Mouse (Mus musculus) kidney, adult 18-20 months (tissue): ENCODE results near the gene Gys1.
"Not testable (repeated sequence)": the region's sequence is repeated elsewhere in the genome, so short reads cannot be mapped to it uniquely, and the experiment has no call there.

Source experiments
- DNase-seq: peaks from one replicate; pipeline ENCODE4 v3.0.0; 2021

Gys1 gene

DNA sequence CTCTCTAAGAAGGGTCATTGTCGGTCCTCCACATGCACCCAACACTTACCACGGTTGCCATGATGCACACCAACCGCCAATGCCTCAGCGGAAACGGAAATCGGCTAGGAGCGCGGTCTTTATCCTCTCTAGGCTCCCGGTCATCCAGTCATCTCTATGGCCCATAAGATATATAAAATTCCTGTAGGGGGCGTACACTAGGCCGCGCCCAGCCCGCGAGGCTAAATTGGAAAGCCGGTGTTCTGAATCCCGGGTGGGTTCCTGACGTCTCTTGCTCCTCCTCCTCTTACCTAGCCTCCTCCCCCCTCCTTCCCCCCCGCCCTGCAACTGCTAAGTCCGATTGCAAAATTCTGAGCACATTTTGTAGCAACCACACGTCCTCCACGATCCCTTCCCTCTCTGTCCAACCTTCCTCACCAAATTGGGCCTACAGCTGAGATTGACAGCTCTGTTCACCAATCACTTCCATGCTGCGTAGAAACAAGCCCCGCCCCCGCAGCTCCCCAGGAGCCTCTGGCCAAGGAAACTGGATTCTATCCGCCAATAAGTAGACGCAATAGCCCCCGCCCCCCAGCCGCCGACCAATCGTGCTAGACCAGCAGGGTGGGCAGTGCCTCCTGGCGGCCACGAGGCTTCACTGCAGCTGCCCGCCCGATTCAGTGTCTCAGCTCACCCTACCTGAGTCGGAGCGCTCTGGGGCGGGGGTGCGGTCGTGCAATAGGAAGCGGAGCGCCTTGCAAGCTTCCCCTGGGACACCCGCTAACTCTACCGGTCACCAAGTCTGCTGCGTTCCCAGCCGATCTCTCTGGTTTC, at the start of gene Gys1:
Gene Gys1, plus strand, starts transcription at position 642 of the 813 bp plus-strand sequence.
- peak; percentile 100 for DNase-seq

DNA sequence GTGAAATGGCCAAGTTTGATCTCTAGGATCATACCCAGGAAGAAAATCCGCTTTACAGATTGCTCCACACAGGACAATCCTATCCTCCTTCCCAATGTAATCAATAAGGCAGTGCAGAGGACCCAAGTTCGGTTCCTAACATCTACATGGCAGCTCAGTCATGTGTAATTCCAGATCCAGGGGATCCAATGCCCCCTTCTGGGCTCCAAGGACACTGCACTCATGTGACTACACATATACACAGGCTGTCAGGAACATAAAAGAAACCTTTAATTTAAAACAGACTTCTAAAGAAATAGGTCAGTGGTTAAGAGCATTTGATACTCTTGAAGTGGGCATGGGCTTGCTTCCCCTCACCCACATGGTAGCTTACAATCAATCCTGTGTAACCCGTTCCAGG, 48.6 kb upstream of the Gys1 start:
- DNase-seq: no peak

- no peak for DNase-seq
Observed at GRCm38 (mm10) chr7:45395129-45395541, 39.5 kb upstream of the Gys1 start.

DNA sequence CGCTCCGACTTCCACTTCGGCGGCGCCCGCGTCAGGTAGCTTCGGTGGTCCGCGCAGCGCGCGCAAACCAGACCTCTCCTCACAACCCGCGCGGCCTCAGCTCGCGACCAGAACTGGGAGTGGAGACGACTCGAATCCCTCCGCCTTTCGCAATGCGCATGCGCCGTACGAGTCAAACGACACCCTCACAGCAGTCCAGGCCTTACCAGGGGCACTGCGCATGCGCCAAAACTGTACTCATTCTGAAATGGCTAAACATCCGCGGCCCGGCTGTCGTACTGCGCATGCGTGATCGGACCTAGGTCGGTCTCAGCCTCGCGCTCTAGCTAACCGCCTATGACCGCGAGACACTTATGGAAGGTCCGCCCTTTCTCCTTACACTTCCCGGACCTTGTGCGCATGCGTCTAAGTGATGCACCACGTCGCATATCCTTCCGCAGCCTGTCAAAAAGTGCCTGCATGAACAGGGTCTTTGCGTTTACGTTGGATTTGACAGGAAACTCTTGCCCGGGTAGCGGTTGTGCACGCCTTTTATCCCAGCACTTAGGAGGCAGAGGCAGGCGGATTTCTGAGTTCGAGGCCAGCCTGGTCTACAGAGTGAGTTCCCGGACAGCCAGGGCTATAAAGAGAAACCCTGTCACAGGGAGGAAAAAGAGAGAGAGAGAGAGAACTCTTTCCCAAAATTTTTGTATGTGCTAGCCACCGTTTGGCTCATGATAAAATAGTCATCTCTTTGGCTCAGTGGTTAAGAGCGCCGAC, 38.9 kb upstream of the Gys1 start, which contains the start of gene Snrnp70:
Gene Snrnp70, minus strand, starts transcription at position 165 of the 759 bp plus-strand sequence.
- DNase-seq: peak; percentile 99

GRCm38 (mm10) chr7:45396337-45396775, 38.3 kb upstream of the Gys1 start:
- DNase-seq: not testable (repeated sequence)

GRCm38 (mm10) chr7:45396787-45397186, 37.9 kb upstream of the Gys1 start:
- no peak for DNase-seq

- DNase-seq: no peak
Observed at GRCm38 (mm10) chr7:45401521-45402085, 33.0 kb upstream of the Gys1 start.

DNA sequence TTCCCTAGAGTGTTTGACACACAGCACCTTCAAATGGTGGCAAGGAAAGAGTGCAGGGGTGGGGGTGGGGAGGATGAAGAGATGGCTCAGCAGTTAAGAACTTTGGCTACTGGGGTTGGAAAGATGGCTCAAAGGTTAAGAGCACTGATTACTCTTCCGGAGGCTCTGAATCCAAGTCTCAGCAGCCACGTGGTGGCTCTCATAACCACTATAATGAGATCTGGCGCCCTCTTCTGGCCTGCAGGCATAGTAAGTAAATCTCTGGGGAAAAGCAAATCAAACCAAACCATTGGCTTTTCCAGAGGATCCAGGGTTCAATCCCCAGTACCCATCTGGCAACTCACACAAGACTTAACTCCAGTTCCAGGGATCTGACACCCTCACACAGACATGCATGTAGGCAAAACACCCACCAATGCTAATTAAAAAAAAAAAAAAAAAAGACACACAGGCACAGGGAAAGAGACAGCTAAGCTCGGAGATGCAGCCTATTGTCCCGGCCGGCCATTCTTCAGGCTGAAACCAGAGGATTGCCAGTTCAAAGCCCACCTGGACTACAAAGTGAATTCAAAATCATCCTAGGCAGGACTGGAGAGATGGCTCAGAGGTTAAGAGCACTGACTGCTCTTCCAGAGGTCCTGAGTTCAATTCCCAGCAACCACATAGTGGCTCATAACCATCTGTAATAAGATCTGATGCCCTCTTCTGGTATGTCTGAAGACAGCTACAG, 30.9 kb upstream of the Gys1 start:
- peak; percentile 77 for DNase-seq

DNA sequence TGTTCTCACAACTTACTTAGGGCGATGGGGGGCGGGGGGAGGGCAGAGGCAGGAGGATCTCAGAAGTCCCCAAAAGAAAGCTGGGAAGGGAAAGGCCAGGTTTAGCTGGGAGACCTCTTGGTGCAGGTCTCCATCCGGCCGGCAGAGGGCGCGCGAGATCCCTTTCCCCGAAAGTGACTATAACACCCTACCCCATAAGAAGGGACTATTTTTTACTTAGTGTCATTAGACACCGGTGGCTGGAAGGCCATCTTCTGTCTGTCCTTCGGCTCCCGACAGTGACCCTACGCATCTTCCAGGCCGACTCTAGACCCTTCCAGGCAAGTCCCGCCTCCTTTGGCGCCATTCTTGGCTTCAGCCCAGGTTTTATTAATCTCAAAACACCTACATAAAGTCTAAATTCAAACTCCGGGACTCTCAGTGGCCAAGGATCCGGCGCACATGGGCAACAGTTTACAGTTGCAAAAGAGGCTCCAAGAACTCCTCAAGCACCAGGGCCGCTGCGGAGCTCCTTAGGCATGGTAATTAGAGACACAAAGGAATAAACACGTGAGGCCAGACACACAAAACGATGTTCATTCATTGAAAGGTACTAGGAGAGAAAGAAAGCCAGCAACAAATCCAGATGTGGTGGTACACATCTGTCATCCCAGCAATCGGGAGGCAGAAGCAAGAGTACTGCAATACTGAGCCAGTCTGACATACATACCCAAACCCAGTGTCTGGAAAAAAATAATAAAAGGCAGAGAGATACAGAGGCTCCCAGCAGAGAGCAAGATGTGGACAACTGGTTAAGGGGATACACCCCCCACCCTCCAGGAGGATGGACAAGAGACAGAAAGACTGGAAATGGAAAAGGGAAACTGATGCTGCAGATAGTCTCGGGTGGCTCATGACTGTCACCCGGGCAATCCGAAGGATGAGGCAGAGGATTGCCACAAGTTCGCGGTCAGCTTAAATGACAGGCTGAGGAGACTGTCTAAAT, 29.3 kb upstream of the Gys1 start, which contains the start of gene Kcna7:
Gene Kcna7, plus strand, starts transcription at position 563 of the 985 bp plus-strand sequence.
- peak; percentile 84 for DNase-seq

GRCm38 (mm10) chr7:45406157-45407156, 28.2 kb upstream of the Gys1 start:
- peak; percentile 57 for DNase-seq

GRCm38 (mm10) chr7:45407836-45408235, 26.8 kb upstream of the Gys1 start:
- DNase-seq: no peak

- DNase-seq: no peak
Observed at GRCm38 (mm10) chr7:45408351-45408750, 26.3 kb upstream of the Gys1 start.

DNA sequence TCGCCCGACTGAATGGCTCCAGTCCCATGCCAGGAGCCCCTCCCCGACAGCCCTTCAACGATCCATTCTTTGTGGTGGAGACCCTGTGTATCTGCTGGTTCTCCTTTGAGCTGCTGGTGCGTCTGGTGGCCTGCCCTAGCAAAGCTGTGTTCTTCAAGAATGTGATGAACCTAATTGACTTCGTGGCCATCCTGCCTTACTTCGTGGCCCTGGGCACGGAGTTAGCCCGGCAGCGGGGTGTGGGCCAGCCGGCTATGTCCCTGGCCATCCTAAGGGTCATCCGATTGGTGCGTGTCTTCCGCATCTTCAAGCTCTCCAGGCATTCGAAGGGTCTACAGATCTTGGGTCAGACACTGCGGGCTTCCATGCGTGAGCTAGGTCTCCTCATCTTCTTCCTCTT, 25.7 kb upstream of the Gys1 start:
- DNase-seq: no peak

DNA sequence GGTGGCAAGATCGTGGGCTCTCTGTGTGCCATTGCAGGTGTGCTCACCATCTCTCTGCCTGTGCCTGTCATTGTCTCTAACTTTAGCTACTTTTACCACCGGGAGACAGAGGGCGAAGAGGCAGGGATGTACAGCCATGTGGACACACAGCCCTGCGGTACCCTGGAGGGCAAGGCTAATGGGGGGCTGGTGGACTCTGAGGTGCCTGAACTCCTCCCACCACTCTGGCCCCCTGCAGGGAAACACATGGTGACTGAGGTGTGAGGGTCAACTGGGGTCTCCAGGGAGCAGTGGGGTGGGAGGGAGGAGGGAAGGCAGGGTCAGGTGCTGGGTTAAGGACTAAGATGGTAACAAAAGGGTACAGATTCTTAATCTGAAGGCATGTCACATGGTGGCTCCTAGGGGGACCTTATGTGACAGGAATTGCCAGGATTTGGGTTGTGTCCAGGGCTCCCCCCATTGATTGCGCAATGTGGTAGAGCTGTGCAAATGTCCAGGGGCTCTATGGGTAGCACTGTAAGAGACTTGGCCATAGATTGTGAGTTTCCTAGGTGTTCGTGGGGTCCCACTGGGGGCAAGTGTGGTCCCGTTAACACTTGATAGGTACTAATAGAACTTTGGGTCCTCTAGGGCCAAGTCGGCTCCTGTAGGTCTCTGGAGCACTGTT, 25.0 kb upstream of the Gys1 start:
- DNase-seq: no peak

- no peak for DNase-seq
Observed at GRCm38 (mm10) chr7:45412421-45412820, 22.2 kb upstream of the Gys1 start.

DNA sequence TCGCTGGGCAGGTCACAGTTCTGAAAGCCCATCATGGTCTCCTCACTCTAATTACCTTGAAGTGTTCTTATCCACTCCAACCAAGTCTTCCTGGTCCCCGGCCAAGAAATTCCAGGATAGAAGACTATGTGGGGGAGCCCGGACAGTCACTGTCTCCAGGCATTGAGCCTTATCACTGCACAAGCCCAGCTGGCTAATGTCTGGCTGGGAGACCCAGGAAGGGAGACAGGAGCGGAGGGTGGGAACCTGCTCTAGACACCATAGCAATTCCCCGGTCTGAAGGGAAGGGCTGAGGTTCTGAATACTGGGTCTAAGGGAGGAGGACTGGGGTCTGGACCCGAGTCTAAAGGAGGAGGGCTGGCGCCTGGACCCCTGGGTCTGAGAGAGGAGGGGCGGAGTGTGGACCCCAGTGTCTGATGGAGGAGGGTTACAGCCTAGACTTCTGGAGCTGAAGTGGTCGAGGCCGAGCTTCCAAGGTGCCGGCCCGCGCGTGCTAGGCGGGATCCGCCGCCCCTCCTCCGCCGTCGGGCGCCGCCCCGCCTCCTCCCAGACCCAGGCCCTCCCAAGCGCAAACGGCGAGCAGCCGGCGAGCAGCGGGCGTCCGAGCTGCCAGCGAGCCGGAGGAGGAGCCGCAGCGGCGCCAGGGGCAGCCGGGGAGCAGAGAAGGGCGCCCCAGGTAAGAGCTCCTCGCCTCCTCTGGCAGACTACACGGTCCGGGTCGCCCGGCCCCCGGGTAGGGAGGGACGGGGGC, 21.4 kb upstream of the Gys1 start, which contains the start of gene Ntf5:
Gene Ntf5, plus strand, starts transcription at position 583 of the 751 bp plus-strand sequence.
- no peak for DNase-seq

GRCm38 (mm10) chr7:45413864-45414739, 20.5 kb upstream of the Gys1 start:
- DNase-seq: peak; percentile 54
